Mouse (Mus musculus) adrenal gland, postnatal 36 days (tissue): ENCODE results near the gene Timm8b. TPM values are rescaled to one million over a fixed set of nuclear protein-coding genes. Genes with fewer than 3 reads are reported as not detected.
A peak's percentile ranks its signal among the peaks of the same experiment; 100 is the strongest.
"Not testable (repeated sequence)": the region's sequence is repeated elsewhere in the genome, so short reads cannot be mapped to it uniquely, and the experiment has no call there.

Experiments
- DNase-seq, 2 experiments: peaks; one replicate each; pipeline ENCODE4 v3.0.0; 2021; ENCODE audit warnings: mixed read lengths in 1 of 2
- total RNA-seq, 2 experiments: library from RNA; stranded (reverse); gene quantifications; 2 replicates each; pipeline ENCODE4 v1.2.3; 2021

Gene Timm8b
- total RNA-seq, 2 experiments from 2014 or later: 196 to 200 TPM

GRCm38 (mm10) chr9:50601536-50601935 lies 2.2 kb upstream of the Timm8b start:
- peak in 1 of 2 experiments; percentile 12 for DNase-seq

DNA sequence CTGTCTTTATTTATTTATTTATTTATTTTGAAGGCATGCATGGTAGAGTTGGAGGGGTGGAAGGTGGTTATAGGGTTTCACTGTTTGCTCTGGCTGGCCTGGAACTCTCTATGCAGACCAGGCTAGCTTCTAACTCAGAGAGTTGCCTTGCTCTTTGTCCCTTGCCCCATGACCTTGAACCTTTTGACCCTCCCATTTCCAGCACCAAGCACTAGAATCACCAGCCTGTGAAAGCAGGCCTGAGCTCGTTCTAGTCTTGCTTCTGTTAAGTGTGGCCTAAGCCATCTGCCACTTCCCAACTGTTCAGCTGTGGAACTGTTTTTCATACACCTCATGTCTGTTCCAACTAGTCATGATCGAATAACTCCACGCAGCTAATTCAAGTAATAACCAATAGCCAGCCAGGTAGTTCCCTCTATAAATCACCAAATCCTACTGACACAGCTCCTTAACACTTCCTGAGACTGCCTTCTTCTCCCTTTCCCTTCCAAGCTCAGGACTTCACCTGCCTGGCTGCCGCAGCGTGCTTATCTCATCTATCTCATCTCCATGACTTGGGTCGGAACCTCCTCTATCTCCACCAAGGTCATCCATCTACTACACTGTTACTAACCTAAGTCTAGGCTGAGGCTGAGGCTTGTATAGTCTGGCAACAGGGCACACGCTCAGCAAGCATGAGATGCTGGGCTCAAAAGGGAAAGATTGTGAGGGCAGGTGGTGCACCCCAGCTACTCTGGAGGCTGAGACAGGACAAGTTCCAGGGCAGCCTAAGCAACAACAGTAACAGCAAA lies 1.5 kb upstream of the Timm8b start:
- DNase-seq: no peak

- DNase-seq: no peak
These were observed 251 bp downstream of the Timm8b start for GRCm38 (mm10) chr9:50603998-50604324.

DNA sequence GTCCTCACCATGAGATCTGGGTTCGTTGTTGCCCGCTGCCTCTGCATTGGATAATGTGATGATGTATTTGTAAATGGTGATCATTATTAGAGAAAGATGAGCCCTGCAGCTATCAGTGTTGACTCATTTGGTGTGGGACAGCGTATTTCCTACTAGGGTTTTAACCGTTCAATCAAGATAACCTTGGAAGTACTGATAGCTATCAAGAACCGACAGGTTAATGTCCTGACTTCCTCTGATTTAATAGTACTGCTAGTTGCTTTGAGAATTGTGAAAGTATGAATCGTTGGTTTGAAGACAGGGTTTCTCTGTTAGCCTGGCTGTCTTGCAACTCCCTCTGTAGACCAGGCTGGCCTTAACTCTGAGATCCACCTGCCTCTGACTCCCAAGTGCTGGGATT lies 628 bp downstream of the Timm8b start:
- no peak for DNase-seq

DNA sequence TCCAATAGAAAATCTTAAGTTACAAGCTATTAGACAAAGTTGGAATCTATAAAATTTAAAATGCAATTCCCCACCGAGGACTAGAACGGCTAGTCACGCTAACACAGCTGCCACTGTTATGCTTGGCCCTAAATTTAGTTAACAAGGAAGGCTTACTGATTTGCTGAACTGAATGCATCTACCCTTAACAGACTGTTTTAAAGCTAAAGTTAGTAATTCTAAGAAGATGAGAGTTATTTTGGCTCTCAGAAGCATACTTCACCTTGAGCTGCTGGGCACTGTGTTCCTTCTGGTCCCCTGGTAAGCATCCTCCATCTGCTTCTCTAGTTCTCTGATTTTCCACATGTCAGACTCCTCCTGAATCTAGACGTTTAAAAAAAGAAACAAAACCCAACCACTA lies 8.4 kb downstream of the Timm8b start:
- DNase-seq: no peak

GRCm38 (mm10) chr9:50616161-50616560 lies 12.5 kb downstream of the Timm8b start:
- no peak for DNase-seq

DNA sequence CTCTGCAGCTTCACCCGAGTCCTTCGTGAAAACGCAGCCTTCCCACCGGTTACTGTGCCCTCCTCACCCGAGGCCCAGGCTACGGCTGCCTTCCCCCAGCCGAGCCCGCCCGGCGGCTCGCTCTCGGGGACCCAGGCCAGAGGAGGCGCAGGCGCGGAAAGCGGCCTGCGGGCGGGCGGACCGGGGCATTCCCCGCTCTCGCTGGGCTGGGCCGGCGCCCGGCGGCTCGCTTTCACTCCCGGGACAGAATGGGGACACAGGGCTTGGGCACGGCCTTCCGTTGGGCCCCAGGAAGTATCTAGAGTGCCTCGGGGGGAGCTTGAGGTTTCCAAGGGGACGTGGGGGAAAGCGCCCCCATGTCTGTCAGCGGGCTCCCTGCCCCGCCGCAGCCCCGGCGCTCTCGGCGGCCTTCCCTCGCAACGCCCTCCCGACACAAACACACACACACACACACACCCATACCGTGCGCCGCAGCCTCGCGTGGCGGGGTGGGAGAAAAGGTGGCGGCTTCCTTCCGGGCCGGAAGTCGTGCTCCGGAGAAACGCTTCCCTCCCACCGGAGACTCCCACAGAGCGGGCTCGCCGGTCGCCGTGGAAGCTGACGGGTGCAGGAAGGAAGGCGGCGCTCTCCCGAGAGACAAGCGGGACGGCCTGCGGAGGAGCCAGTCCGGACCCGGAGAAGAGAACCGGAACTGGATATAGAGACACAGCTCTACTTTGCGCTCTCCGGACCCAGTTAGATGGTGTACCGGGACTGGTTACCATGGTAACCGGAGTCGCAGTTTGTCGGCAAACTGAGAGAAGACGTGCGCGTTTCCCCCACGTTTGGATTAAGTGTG lies 13.3 kb downstream of the Timm8b start, which contains the start of the genes Pih1d2 and Nkapd1:
Pih1d2 (plus strand) TSS at position 556 of the 838 bp plus-strand sequence.
Nkapd1 (minus strand) TSS at position 699 of the 838 bp plus-strand sequence.
- DNase-seq: peak; percentile 88 to 91

DNA sequence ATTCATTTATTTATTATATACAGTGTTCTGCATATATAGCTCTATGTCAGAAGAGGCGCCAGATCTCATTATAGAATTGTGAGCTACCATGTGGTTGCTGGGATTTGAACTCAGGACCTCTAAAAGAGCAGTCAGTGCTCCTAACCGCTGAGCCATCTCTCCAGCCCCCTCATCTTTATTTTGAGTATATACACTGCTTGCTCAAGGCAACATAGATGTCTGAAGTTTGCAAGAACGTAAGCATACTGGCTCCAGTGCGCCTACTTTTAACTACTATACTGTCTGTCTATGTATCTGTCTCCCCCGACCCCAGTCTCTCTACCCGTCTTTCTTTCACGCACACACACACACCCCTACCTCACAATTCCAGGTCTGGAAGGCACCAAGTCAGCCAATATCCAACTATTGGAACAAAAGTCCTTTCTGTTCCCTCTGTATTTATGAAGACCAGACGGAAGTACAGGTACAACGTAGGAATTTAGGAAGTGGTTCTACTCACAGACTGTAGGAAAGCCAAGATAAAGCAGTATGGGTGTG lies 14.2 kb downstream of the Timm8b start:
- DNase-seq: no peak

- DNase-seq: not testable (repeated sequence)
These were observed 27.2 kb downstream of the Timm8b start for GRCm38 (mm10) chr9:50630903-50631302.

GRCm38 (mm10) chr9:50632016-50632688 lies 28.4 kb downstream of the Timm8b start:
- DNase-seq: no peak

GRCm38 (mm10) chr9:50633059-50633458 lies 29.3 kb downstream of the Timm8b start:
- DNase-seq: no peak

DNA sequence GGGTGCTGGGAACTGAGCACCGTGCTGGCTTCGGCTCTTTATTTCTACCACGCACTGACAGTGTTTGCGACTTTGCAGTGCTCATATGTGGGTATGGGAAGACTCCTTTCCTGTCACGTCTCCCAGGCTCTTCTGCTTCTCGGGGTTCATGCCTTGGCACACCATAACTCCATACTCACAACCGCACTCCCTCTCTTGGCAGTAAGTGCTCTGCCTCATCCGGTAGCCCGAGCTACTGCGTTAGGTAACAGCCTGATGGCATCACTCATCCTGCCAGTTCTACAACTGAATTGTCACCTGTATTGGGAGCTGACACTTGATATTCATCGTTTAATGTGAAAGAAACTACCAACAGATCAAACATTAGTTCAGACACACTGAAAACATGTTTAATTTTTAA lies 30.6 kb downstream of the Timm8b start:
- no peak for DNase-seq

DNA sequence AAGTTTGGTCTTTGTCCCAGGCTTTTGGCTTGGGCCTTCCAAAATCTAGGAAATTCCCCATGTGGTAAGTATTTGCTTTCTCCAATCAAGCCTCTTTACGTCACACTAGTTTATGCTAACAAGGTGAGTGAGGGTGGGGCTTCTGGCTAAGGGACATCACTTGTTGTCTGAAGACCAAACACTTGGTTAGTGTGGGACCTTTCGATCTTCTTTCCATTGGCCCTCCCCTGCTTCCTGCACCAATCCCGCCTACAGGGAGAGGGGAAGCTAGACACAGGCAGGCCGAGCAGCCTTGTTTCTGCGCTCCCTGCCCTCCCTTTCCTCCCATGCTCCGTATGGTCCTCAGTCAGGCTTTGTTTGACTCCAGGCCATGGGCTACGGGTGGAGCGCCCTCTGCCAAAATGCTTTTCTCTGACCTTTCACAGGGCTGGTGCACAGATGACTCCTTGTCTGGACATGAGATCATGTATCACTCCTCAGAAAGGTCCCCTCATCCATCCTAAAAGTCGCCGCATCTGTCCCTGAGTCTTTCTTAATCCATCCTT lies 43.2 kb downstream of the Timm8b start:
- DNase-seq: no peak

GRCm38 (mm10) chr9:50650503-50650902 lies 46.8 kb downstream of the Timm8b start:
- no peak for DNase-seq

Other genes with a start within 250 kb of the Timm8b start
- not detected for gene Plet1, start 109.4 kb upstream of the Timm8b start, total RNA-seq
- gene Pts, start 75.2 kb upstream of the Timm8b start, total RNA-seq: 10 to 100 TPM; 59.2 to 88.5 TPM
- gene Il18, start 49.1 kb upstream of the Timm8b start, total RNA-seq: 1 to 10 TPM; 4.3 to 5.5 TPM
- gene Bco2, start 48.7 kb upstream of the Timm8b start, total RNA-seq: 1 to 10 TPM; 2.7 to 5.7 TPM
- not detected for gene Tex12, start 42.6 kb upstream of the Timm8b start, total RNA-seq
- 100 to 1,000 TPM; 261 to 290 TPM for gene Sdhd, start 98 bp upstream of the Timm8b start, total RNA-seq
- gene Pih1d2, start 13.4 kb downstream of the Timm8b start, total RNA-seq: 1 to 10 TPM; 2.2 to 2.3 TPM
- gene Nkapd1, start 13.6 kb downstream of the Timm8b start, total RNA-seq: 10 to 100 TPM; 19.5 to 26.4 TPM
- gene Dlat, start 55.9 kb downstream of the Timm8b start, total RNA-seq: 100 to 1,000 TPM; 161 to 169 TPM
- 1 to 10 TPM; 5.6 to 6.2 TPM for gene Dixdc1, start 135.6 kb downstream of the Timm8b start, total RNA-seq
- gene 2310030G06Rik, start 142.6 kb downstream of the Timm8b start, total RNA-seq: 1 to 10 TPM; 3.5 to 4.6 TPM
- 10 to 100 TPM; 21.2 to 46.6 TPM for gene Cryab, start 147.4 kb downstream of the Timm8b start, total RNA-seq
- gene Hspb2, start 148.4 kb downstream of the Timm8b start, total RNA-seq: 1 to 10 TPM; 1.5 to 2.2 TPM
- gene Fdxacb1, start 164.3 kb downstream of the Timm8b start, total RNA-seq: 1 to 10 TPM; 4.2 to 6.1 TPM
- 10 to 100 TPM; 24.2 to 27.7 TPM for gene Alg9, start 171.1 kb downstream of the Timm8b start, total RNA-seq
- gene 1110032A03Rik, start 171.6 kb downstream of the Timm8b start, total RNA-seq: 10 to 100 TPM; 34.9 to 44.5 TPM
- 10 to 100 TPM; 35.4 to 35.7 TPM for gene Ppp2r1b, start 241.4 kb downstream of the Timm8b start, total RNA-seq